Mouse (Mus musculus) R1 (cell line): ENCODE results near the gene Cdc42se1.
A peak's percentile ranks its signal among the peaks of the same experiment; 100 is the strongest.

Experiments used
- DNase-seq: peaks from one replicate; pipeline ENCODE4 v3.0.0-alpha.2; 2018; ENCODE audit warnings: low read depth, low spot score

Cdc42se1 gene

GRCm38 (mm10) chr3:95223041-95223440, 5.5 kb upstream of the Cdc42se1 start:
- DNase-seq, result peak; percentile 38

- DNase-seq, result peak; percentile 97
Measured at GRCm38 (mm10) chr3:95224295-95224694, 4.2 kb upstream of the Cdc42se1 start.

- no peak for DNase-seq
Measured at GRCm38 (mm10) chr3:95227214-95227613, 1.3 kb upstream of the Cdc42se1 start.

GRCm38 (mm10) chr3:95228894-95229780, 605 bp downstream of the Cdc42se1 start:
- peak; percentile 63 for DNase-seq

GRCm38 (mm10) chr3:95229781-95230494, 1.4 kb downstream of the Cdc42se1 start:
- no peak for DNase-seq

GRCm38 (mm10) chr3:95230495-95231297, 2.2 kb downstream of the Cdc42se1 start:
- DNase-seq, result peak; percentile 89

- DNase-seq, result peak; percentile 32
Measured at GRCm38 (mm10) chr3:95231298-95232221, 3.0 kb downstream of the Cdc42se1 start, which contains the start of gene Mllt11. Gene Mllt11 (minus strand): TSS chr3:95232171.

- peak; percentile 81 for DNase-seq
Measured at GRCm38 (mm10) chr3:95232771-95233170, 4.2 kb downstream of the Cdc42se1 start.

- peak; percentile 20 for DNase-seq
Measured at GRCm38 (mm10) chr3:95233303-95233980, 4.9 kb downstream of the Cdc42se1 start.

- DNase-seq, result peak; percentile 29
Measured at GRCm38 (mm10) chr3:95235386-95236301, 7.1 kb downstream of the Cdc42se1 start.

- DNase-seq, result no peak
Measured at GRCm38 (mm10) chr3:95237541-95238099, 9.1 kb downstream of the Cdc42se1 start.

- DNase-seq, result peak; percentile 70
Measured at GRCm38 (mm10) chr3:95239022-95239421, 10.5 kb downstream of the Cdc42se1 start.

GRCm38 (mm10) chr3:95239971-95240370, 11.4 kb downstream of the Cdc42se1 start:
- no peak for DNase-seq

GRCm38 (mm10) chr3:95240900-95241299, 12.4 kb downstream of the Cdc42se1 start:
- DNase-seq, result peak; percentile 65

GRCm38 (mm10) chr3:95241498-95241897, 13.0 kb downstream of the Cdc42se1 start, which contains the start of gene Gm128:
Gene Gm128 (minus strand): TSS chr3:95241598.
- peak; percentile 27 for DNase-seq

- DNase-seq, result no peak
Measured at GRCm38 (mm10) chr3:95243086-95243485, 14.6 kb downstream of the Cdc42se1 start.

- no peak for DNase-seq
Measured at GRCm38 (mm10) chr3:95246465-95247231, 18.1 kb downstream of the Cdc42se1 start.
